Mouse (Mus musculus): ENCODE data around the gene Cdc42ep1. TPM values are rescaled to one million over a fixed set of nuclear protein-coding genes. Genes with fewer than 3 reads are reported as not detected.
"Not testable (repeated sequence)": the region's sequence is repeated elsewhere in the genome, so short reads cannot be mapped to it uniquely, and the experiment has no call there.

The Cdc42ep1 gene
- polyA plus RNA-seq, 2 experiments from 2014 or later, result not detected

DNA sequence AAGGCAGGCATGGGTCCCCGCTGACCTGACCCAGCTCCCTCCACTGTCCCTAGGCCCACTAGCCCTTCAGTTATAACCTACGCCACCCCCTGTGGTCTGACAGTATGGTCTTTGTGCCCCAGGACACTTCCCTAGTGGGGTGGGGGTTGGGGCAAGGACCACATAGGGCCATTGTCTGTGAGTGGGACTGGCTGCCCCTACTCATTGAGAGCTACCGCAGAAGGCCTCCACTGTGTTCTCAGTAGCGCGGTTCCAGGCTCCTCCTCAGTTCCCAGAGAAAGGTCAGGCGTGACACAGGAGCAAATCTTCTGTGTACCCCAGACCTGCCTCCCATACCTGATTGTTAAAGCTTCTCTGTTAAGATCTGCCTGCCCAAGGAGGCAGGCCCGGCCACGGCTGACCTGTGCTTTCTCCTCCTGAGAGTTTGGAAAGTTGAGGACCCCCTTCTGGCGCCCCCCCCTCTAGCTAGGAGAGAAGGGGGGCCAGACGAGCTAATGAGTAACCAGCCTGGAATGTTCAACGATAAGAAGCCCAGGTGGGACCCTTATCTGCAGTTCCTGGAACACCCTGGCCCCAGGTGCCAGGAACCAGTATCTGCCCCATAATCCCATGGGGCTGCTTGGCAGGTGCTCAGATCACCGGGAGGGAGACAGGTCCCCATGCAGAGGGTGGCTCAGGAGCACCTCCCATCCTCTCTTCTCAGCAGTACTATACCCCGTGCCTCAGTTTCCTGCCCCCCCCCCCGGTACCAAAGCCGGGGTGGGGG, 7.8 kb downstream of the Cdc42ep1 start:
- ATAC-seq, result no peak

DNA sequence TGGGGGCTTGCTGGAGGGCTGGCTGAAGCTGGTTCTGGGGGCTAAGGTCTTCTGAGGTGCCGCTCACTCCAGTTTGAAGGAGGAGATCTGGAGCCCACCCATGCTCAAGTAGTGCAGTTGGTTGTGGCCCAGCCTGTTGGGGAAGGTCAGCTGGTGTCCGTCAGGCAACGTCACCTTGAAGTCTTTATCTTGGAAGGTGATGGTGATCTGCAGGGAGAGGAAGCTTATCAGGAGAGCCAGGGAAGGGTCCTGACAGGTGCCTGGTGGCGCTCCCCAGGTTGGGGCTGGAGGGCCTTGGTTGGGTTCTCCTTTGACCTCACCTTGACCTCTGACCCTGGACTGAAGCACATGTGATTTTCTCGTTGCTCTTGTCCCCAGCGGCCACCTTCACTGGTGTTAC, 8.5 kb downstream of the Cdc42ep1 start:
- no peak for ATAC-seq

DNA sequence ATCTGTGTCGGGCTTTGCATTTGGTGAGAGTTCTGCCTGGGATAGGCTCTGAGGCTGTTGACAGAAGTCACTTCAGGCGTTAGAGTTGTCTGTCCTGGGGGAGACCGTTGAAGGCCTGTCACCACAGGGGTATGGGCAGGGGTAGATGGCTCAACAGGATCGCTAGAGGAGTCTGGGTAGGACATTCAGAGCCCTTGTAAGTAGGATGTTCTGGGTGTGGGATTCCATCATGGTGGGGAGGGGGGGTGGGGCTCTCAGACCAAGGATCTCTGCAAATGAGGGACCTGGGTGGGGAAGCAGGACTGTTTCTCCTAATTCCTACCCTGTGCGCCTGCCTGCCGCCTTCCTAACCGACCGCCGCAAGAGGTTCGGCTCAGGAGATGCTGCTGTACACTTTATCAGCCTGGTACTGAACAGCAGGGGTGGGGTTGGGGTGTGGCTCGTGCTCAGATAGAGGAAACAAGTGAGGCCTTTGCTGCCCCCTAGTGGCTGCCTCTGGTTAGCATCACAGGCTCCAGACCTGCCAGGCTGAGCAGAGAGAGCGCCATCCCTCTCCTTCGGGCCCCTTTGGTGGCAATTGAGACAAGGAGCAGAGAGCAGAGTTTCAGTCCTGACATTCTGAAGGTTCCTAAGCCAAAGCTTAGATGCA, 9.2 kb downstream of the Cdc42ep1 start:
- peak; percentile 89 for ATAC-seq

DNA sequence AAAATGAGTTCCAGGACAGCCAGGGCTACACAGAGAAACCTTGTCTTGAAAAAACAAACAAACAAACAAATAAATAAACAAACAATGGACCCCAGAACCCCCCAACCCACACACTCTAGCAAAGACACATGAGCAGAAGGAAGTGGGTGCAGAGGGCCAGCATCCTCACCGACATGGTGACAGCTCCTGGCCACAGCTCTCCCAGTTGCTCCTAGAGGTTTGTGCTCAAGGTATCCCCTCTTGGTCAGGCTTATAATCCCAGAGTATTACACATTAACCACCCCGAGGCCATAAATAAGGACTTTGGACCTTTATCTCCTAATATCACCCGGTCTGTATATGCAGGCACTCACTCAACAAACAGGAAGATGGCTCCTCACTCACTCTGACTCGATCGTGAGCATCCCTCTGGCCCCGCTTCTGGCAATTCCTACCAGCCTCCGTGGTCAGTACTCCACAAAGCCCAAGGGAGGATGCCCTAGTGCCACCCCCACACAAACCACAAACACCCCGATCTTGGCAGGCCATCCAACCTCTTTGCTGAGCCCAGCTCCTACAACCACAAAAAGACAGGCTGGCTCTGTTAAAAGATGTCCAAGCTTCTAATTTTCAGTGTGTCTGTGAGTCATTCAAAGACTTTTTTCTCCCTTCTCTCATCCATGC, 13.0 kb downstream of the Cdc42ep1 start, which contains the start of gene Lgals2:
TSS of gene Lgals2 (minus strand) at position 227 of the 663 bp plus-strand sequence.
- no peak for ATAC-seq

DNA sequence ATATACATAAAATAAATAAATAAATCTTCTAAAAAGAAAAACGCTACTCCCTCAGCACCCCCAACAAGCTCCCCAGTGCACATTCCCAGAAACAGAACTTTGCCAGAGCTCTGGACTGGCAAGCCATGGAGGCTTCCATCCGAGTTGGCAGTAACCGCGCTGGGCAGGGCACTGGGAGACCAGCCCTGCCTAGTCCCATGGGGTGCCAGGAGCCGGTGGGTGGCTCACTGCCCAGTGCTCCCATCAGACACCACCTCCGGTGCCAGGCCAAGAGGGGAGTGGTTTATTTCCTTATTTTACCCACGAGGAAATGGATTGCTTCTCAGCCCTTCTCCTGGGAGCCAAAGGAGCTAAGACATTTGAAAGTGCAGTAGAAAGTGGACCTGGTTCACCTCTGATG, 14.6 kb downstream of the Cdc42ep1 start:
- ATAC-seq, result no peak

DNA sequence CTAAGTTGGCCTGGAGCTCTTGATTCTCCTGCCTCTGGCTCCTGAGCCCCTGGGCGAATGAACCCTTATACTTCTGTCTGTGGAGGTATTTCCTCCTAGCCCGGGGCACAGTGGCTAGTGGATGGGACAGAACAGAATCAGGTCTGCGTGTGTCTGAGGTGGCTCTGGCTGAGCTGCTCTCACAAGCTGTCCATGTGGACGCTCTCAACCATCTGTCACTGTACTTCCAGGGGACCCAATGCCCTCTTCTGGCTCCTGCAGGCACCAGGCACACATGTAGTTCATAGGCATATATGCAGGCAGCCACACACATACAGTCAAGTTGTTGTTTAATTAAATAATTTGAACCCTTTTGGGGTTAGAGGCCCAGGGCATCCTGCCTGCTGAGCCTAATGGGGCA, 16.9 kb downstream of the Cdc42ep1 start:
- ATAC-seq, result no peak

DNA sequence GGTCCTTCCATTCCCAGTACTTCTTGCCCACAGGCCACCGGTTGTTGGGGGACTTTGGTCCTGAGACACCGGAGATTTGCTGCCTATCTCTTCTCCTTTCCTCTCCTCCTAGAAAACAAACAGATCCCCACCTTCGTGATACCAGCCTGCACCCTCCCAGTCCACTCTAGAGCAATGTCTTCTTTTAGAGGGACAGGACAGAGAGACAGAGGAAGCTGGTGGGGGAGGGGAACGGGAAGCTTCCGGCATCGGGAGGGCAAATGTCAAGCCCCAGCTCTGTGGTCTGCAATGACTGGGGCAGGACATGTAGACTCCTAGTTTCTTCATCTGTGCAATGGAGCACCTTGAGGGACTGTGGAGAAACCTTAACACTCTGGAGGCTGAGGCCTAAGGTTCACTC, 17.3 kb downstream of the Cdc42ep1 start:
- ATAC-seq, result no peak

DNA sequence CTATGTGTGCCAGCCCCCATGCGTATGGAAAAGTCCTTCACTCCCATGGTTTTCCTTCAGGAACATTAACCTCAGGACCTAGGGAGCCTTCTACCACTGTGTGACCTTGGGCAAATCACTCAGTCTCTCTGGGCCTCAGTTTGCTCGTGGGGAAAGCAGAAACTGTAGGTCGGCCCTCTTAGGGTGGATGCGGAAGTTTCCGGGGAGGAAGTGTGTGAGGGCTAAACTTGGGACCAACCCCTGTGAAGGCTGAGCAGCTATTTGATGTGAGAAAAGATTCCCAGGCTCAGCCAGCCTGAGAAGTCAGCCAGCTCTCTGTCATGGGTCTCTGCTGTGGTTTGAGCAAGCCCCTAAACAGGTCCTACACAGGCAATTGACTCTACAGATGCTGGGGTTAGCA, 19.9 kb downstream of the Cdc42ep1 start:
- ATAC-seq, result no peak

DNA sequence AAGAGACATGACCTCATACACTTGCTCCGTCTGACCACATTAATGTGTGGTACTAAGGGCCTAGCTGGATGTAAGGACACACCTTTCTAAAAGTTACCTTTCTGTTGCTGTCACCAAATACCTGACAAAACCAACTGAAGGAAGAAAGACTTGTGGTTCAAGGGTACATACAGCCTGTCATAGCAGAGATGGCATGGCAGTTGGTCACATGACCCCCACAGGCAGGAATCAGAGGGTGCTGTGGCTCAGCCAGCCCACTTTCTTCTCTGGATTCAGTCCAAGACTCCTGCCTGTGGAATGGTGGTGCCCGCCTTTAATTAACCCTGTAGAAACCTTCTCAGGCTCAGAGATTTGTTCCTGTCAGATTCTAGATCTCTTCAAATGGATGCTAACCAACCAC, 20.7 kb downstream of the Cdc42ep1 start:
- ATAC-seq, result no peak

DNA sequence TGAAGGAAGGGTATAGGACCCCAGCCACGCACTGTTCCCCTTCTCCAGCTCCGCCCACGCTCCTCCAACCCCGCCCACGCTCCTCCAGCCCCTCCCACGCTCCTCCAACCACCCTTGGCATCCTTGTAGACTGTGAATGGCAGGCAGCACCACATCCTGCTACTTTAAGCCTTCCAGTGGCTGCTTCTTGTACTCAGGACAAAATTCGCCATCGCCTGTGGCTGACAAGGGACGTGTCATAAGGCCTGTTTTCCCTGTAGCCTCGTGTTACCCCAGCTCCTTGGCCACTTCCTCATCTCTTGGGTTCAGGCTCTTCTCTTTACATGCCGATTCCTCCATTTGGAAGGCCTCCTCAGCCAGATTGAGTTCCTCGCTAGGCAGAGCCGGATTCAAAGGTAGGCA, 21.4 kb downstream of the Cdc42ep1 start:
- ATAC-seq, result no peak

DNA sequence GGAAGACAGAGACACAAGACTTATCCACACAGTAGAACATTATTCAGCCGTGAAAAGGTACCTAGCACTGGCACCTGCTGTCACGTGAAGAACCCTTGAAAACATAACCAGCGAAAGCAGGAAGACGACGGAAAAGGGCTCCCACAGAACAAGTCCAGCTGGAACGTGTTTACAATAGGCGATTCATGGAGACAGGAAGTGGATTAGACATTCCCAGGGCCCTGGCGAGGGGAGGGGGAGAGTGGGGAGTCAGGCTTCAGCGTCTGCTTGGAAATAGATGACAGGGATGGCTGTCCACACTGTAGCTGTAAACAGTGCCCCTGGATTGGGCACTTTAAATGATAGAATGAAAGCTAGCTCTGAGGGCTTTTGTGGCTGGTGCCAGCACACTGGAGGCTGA, 26.0 kb downstream of the Cdc42ep1 start:
- ATAC-seq, result no peak

DNA sequence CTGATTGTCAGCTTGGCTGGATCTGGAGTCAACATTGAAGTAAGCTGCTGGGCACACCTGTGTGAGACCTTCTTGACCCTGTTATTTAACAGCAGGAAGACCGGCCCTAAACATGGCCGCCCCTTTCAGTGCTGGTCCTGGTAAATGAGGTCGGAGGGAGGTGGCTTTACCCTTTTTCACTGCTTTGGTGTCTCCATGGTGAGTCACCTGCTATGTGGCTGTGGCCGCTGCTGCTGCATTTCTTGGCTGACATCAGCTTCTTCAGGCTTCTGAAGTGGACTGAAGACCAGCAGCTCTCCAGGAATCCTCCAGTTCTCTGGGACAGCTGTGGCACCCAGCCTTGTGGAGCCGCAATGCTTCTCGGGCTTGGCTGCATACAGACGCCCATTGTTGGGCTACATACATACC, 26.4 kb downstream of the Cdc42ep1 start:
- ATAC-seq, result no peak

DNA sequence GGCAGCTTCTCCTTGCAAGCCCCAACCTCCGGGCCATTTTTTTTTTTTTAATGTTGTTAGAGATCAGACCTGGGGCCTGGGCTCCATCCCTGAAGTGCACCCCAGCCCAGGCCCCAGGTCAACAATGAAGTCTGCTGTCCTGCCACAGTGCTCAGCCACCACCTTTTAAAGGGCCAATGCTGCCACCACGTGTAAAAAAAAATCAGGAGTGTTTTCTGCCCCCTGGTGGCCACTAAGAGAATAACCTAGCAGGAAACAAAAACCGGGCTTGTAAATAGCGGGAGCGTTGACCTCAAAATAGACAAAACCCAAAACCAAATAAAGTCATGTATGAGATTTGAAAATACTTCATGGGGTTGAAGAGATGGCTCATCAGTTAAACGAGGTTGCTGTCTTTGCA, 27.4 kb downstream of the Cdc42ep1 start:
- peak; percentile 43 for ATAC-seq

DNA sequence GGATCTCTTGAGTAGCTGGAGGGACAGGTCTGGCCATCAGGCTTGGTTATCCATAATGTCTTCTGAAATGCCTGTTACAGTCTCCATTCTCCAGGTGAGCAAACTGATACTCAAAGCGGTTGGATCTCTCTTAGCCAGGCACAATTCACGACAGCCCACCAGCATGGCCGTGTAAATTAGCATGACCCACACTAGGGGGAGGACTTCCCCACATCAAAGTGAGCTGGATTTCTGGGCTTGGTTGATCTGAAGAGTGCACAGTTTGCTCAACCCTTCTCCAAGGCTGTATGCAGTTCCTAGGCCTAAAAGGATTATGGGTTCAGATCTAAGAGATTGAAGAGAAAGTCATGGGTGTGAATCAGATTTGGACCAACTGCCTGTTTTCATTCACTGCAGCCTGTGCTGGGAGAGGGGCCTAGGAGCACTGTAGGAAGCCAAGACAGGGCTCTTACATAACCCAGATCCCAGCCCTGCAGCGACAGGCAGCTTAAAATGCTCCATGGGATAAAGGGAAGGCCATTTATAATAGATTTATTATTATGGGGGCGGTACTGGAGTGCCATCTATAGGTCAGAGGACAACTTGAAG, 29.7 kb downstream of the Cdc42ep1 start:
- no peak for ATAC-seq

DNA sequence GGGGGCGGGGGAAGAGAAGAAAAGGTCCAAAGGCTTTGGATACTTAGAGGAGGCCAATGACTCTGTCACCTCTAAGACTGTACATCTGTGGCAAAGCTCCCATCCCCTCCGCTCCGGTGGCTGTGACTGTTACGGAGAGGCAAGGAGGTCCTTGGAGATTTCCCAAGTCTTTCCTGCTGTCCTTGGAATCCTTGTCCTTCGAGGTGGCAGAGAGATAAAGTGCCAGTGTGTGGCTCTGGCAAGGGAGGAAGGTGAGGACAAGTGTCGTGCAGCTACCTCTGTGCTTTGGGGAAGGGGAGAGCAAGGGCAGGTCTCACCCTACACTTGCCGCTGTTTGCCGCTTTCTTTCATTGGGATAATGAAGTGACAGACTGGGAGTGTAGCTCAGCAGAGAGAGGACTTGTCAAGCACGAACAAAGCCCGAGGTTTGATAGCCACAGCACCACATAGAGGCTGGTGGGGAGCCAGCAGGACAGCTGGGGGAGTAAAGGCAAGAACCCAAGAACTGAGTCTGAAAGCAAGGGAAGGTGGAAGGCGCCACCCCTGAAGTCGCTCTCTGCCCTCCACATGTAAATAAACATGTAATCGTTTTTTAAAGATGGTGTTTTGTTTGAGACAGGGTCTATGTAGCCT, 31.5 kb downstream of the Cdc42ep1 start:
- ATAC-seq, result no peak

DNA sequence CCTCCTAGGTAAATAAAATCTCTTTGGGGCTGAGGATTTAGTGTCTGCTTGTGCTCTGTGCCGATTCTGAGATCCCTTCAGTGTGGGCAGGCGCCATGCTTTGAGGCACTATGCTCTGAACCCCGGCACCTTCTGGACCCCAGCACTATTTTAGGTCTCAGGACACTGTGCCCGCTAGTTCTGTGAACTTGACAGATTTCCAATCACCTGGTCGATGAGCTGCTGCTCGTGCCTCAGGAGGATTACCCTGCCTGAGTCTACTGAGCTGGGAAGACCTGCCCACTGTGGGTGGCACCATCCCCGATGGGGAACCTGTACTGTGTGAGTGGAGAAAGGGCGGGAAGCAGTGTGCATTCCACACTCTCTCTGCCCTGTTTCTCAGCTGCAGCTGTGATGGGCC, 32.6 kb downstream of the Cdc42ep1 start:
- ATAC-seq, result no peak

DNA sequence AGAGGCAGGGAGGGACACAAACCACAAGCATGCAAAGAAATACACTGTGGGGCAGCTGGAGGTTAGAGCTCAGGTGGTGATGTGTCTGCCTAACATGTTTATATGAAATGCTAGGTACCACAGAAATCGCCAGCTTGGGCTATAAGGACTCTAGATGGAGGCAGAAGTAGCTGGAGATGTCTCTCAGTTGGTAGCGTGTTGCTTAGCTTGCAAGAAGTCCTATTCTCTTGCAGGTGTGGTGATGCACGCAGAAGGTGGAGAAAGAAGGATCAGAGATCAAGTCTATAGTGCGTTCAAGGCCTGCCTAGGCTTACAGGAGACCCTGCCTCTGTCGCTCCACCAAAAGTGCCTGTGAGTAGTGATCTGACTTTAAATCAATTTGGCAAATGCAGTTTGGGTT, 33.1 kb downstream of the Cdc42ep1 start:
- no peak for ATAC-seq

DNA sequence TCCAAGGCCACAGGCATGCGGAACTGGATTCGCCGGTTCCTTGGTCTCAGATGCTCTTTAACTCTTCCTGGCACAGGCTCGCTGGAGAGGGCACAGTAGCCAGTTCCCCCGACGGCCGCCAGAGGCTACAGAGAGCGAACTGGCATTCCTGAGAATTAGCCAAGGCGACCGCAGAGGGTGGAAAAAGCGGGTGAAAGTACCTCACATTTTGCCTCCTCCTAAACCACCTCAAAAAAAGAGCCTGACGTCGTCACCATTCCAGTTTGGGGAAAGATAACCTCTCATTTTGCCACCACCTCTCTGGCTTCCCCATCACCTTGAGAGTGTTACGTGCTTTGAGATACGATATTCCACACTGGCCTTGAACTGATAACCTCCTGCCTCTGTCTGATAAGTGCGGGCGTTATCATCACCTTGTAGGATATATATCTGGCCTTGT, 33.9 kb downstream of the Cdc42ep1 start:
- ATAC-seq, result no peak

DNA sequence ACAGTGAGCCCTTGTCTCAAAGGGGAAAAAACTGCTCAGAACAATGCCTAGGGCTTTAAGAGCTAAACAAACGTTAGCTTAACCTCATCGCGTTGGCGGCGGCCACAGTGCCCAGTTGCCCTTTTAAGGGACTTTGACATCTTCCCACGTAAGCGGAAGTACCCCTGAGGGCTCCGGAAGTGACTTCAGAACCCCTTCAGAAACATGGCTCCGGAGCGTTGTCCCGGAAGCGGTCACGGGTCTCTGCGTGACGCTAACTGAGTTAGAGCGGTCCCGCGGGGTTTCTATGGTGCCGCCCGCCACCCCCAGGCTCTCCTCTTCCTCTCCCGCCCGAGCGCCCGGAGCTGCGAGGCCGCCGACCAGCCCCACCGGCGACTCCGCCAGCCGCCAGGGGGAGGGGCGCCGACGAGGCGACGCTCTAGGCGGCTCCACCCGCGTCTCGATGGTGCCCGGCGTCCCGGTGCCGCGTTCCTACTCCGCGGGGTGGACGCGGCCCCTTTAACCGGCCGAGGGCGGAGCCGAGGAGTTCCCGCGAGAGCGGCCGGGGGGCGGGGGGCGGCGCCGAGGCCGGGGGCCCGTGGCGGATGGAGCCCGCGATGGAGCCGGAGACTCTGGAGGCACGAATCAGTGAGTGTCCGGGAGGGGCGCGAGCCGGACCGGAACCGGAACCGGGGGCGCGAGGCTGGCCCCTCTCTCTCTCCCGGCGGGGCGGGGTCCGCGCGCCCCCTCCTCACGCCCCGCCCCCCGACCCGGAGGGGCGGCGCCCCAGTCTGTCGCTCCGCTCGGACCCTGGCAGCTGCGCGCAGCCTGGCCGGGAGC, 34.8 kb downstream of the Cdc42ep1 start, which contains the start of gene Gga1:
TSS of gene Gga1 (plus strand) at position 200 of the 819 bp plus-strand sequence.
- peak; percentile 79 for ATAC-seq

DNA sequence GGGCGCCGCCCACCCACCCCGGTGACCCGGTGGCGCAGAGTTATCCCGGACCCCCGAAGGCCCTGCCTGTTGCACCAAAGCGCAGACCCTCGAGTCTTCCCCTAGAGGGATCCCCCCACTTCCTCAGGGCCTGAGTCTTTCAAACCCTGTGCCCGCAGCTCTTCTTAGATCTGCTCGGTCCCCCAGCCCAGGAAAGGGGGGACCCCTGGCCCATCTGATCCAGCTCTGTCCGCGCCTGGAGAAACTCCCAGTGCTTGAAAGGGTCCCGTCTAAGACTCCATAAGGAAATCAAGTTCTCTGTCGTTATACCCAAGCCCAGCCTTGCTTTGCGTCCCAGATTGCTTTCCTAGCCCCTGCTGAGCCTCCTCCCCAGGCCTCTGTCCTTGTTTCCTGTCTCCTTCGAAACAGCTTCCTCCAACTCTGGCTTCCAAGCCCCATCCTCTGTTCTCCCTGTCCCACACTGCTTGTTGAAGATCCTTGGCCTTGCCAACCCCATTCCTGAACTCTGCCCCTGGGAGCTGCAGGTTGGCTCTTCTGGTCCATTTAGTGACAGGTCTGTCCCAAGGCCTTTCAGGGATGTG, 35.5 kb downstream of the Cdc42ep1 start:
- ATAC-seq, result no peak

DNA sequence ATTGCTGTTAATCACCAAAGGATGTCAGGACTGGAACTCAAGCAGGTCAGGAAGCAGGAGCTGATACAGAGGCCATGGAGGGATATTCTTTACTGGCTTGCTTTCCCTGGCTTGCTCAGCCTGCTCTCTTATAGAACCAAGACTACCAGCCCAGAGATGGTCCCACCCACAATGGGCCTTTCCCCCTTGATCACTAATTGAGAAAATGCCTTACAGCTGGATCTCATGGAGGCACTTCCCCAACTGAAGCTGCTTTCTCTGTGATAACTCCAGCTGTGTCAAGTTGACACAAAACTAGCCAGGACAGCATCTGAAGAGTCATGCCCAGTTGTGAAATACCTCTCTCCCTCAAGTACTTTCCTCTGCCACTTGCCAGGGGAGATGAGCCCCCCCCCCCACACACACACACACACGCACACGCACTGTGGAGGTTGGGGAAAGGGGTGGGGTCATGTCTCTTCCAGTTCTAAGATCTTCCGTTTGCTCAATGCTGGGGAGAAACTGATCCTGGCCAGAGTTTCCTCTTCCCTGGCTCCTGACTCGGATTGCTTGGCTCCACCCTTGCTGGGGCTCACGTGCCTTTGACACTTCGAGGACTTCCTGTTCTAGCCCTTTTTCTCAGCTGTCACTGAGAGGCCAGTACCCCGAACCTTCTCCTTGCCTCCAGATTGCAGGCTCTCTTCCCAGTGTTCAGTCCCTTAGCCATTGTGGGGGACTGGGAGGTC, 36.5 kb downstream of the Cdc42ep1 start:
- not testable (repeated sequence) for ATAC-seq

Data from activated CD4-positive, CD25-positive, alpha-beta regulatory T cell, adult 4 months (primary cell).